Mouse (Mus musculus) thymus, postnatal 36 days (tissue): ENCODE data around the gene Epn3.

Experiments used
- DNase-seq, 2 experiments: peaks; one replicate each; pipeline ENCODE4 v3.0.0; 2022; ENCODE audit warnings: mixed read lengths in 2 of 2

Epn3 gene

DNA sequence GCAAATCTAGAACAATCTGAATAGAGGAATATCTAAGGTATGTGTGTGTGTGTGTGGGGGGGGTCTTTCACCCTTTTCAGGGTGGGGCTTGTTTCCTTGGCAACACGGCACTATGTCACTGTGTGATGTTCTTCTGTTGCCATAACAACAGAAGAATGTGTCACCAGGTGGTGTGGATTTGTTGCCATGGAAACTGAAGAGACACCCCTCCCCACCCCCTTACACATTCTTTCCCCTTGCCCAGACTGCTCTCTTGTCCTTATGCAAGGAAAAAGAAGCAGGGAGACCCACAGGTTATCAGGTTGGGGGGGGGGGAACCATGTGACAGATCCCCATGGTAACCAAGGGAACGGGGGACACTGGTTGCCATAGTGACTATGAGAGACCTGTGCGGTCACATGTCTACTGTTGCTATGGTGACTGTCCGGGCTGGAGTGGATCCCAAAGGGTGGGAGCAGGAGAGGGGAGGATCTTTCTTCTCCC, 31.2 kb downstream of the Epn3 start:
- no peak for DNase-seq

- no peak for DNase-seq
Observed at GRCm38 (mm10) chr11:94466333-94466855, 33.4 kb downstream of the Epn3 start.

- no peak for DNase-seq
Observed at GRCm38 (mm10) chr11:94464170-94464569, 35.6 kb downstream of the Epn3 start.

GRCm38 (mm10) chr11:94461856-94462255, 37.9 kb downstream of the Epn3 start:
- no peak for DNase-seq

GRCm38 (mm10) chr11:94457001-94457400, 42.8 kb downstream of the Epn3 start:
- DNase-seq = no peak

- no peak for DNase-seq
Observed at GRCm38 (mm10) chr11:94456347-94456746, 43.4 kb downstream of the Epn3 start.

DNA sequence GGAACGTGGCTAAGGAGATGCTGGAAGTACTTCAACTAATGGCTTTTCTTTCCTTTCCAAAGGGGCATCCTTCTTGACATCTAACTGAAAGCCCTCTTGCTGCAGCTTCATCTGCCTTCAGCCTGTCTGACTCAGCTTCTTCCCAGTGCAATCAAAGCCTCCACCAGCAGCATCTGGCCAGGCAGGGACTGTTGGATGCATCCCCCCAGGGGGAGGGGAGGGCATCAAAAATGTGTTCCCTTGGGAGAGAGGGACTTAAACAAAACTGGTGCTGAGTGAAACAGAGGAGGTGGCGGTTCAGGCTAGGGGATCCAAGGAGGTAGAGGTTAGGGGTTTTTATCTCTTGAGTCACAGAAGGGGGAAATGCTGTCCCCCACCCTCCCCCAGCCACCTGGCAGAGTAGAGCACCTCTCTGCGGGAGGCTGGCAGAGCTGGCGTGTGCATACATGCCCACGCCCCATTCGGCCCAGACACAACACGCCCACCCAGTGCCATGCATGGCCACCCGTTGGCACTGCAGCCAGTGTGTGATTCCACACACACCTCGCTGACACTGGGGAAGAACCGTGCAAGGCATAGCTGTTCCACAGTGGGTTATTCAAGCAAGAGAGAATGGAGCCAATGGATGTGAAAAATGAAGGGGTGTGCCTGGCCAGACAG, 44.5 kb downstream of the Epn3 start:
- no peak for DNase-seq

DNA sequence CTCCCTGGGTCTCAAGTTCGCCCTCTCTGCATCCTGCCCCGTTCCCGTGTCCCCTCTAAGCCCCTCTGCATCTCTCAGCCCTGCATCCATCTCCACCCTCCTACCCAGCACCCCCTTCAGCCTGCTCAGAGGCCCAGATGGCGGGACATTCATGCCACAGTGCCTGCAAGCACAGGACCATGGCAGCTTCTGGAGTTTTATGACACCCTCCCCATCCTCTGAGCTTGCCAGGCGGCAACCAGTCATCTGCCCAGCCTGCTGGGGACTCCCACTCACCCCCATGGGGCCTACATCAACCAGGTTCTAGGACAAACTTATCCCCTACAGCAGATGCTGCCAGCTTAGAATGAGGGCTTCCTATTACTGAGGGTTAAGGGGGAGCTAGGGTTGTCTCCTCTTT, 45.0 kb downstream of the Epn3 start:
- DNase-seq = no peak

DNA sequence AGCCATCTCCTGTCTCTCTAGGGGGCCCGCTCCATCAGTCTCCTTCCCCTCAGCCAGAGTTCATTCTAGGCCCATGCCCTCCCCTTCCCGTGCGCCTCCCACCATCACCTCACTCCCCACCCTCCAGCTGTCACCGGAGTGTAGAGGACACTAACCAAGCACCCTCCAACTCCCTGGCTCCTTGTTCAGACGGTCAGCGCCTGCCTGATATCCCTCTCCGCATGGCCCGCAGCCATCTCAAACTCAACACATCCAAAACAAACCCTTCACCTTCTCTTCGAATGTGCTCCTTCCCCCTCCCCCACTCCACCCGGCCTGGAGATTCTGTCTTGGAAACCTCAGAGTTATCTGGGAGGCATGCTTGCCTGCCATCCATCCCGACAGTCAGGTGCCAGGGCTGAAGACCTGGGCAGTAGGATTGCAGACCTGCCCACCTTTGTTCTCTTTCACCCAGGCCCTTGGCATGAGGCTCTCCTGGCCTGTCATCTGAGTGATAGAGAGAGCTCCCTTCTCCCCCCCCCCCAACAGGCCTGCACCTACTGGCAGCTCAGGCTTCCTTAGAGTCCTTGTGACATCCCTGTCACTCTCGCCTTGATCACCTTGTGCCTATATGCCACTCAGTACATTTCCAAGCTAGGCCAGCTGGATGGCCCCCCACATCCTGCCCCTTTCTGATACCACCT, 48.5 kb downstream of the Epn3 start:
- no peak for DNase-seq

DNA sequence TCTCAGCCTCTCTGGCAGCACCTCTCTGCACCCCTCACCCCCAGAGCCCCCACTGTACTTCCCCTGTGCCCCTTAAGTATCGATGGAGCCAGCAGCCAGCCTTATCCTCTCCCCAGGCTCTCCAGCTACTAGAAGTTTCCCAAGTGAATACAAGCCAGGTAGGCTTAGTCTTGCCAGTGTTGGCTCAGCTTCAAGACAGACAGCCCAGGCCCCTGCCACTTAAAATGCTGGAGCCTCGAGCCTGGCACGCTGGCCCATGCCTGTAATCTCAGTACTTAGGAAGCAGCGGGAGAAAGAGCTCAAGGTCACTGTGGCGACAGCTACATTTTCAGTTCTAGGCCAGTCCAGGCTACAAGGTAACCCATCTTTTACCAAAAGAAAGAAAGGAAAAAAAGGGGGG, 49.9 kb downstream of the Epn3 start:
- DNase-seq = no peak

GRCm38 (mm10) chr11:94449239-94449638, 50.5 kb downstream of the Epn3 start:
- no peak for DNase-seq

GRCm38 (mm10) chr11:94447017-94447416, 52.8 kb downstream of the Epn3 start:
- no peak for DNase-seq

DNA sequence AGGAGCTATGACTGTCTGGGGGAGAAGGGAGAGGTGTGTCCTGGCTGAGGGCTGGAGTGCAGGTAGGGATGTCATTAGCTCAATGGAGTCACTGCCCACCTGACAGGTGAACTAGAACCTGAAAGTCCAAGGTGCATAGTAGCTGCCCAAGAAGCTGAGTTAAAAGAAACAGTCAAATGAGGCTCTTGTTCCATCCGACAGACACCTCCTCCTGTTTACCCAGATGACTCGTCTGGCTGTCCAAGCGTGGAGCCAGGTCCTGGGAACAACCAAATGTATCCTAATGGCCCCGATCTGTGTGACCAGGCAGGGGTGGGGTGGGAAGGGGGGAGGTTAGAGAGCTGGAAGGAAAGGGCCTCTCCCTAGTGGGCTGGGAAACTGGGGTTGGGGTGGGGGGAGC, 54.5 kb downstream of the Epn3 start:
- no peak for DNase-seq

GRCm38 (mm10) chr11:94444829-94445228, 54.9 kb downstream of the Epn3 start:
- no peak for DNase-seq

- DNase-seq = no peak
Observed at GRCm38 (mm10) chr11:94441752-94442151, 58.0 kb downstream of the Epn3 start.

DNA sequence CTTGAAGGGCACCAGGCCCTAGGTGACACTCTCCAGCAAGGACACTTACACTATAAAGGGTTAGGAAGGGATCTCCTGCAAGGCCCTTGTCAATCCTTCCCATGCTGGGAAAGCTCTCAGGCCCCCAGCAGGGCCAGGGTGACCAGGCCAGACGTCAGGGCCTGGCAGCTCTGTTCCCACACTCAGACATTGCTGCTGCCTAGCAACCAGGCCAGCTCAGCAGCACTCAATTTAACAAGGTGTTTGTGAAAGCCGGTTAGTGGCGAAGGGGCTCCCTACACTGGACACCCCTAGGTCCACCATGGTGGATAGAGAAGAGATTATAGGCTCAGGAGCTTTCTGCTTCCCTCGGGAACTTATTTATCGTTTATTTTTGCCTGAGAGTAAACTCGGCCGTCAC, 58.7 kb downstream of the Epn3 start:
- no peak for DNase-seq

- DNase-seq = no peak
Observed at GRCm38 (mm10) chr11:94440421-94440820, 59.4 kb downstream of the Epn3 start.
